Mouse (Mus musculus) midbrain, embryonic 15.5 days (tissue): Measurements from ENCODE around the gene Nphs2. TPM values are rescaled to one million over a fixed set of nuclear protein-coding genes. Genes with fewer than 3 reads are reported as not detected.

Experiments used
- ATAC-seq: fragments of 200-750 bp; cut with Nextera tagmentation; replicated peaks from 2 replicates; pipeline ENCODE4 v1.8.0; 2017; ENCODE audit warnings: moderate TSS enrichment
- H3K27ac ChIP-seq: fragments of 300-500 bp; sonication (generic); 2 replicates; pipeline ENCODE4 v1.5.1; 2015; ENCODE audit warnings: mild to moderate bottlenecking, inconsistent platforms
- H3K27me3 ChIP-seq: fragments of 300-500 bp; sonication (generic); replicated peaks from 2 replicates; pipeline ENCODE4 v1.6.1; 2015; ENCODE audit warnings: inconsistent platforms
- H3K36me3 ChIP-seq: fragments of 300-500 bp; sonication (generic); replicated peaks from 2 replicates; pipeline ENCODE4 v1.6.1; 2015; ENCODE audit warnings: inconsistent platforms
- H3K4me1 ChIP-seq: fragments of 300-500 bp; sonication (generic); 2 replicates; pipeline ENCODE4 v1.6.1; 2015; ENCODE audit warnings: inconsistent platforms
- H3K4me2 ChIP-seq: fragments of 300-500 bp; sonication (generic); 2 replicates; pipeline ENCODE4 v1.6.1; 2015; ENCODE audit warnings: inconsistent platforms, mild to moderate bottlenecking, moderate library complexity
- H3K4me3 ChIP-seq: fragments of 300-500 bp; sonication (generic); 2 replicates; pipeline ENCODE4 v1.5.1; 2015; ENCODE audit warnings: mild to moderate bottlenecking, inconsistent platforms
- H3K9ac ChIP-seq: fragments of 300-500 bp; sonication (generic); 2 replicates; pipeline ENCODE4 v1.6.1; 2015; ENCODE audit warnings: mild to moderate bottlenecking, inconsistent platforms
- H3K9me3 ChIP-seq: fragments of 300-500 bp; sonication (generic); 2 replicates; pipeline ENCODE4 v1.6.1; 2016; ENCODE audit warnings: inconsistent platforms
- WGBS: fragments of 180-500 bp; shearing (Covaris S2); methylation state at CpG from one replicate; pipeline ENCODE4 v1.1.7; 2015; ENCODE audit warnings: mixed read lengths; 5-methylcytosine and 5-hydroxymethylcytosine counted together
- polyA plus RNA-seq: library from polyadenylated mRNA; unstranded; fragments of >200 nt; fragmentation: Nextera tagmentation; extraction: Ambion mirVana; gene quantifications from 2 replicates; pipeline ENCODE4 v1.2.1, GENCODE M21; 2015

The Nphs2 gene
- polyA plus RNA-seq, 1 experiment from 2014 or later, result 0.93 TPM

- Histone ChIP-seq H3K9ac (no peak overlapping the region), H3K4me3 (no peak overlapping the region), H3K36me3 (no peaks in the 10 kb centered on the region), H3K4me2 (no peak overlapping the region), H3K9me3 (no peaks in the 10 kb centered on the region), H3K27ac (no peak overlapping the region), H3K4me1 (no peaks in the 10 kb centered on the region), H3K27me3 (no peaks in the 10 kb centered on the region)
- WGBS, result 95% methylated on average over 6 of the region's 6 CpGs
- ATAC-seq, result no peak
These were observed 20.5 kb upstream of the Nphs2 start for GRCm38 (mm10) chr1:156290016-156290415.

GRCm38 (mm10) chr1:156302911-156303749 is 7.4 kb upstream of the Nphs2 start, which contains the start of gene Tdrd5:
Tdrd5 (minus strand) TSS chr1:156303664.
- H3K27me3 ChIP-seq, result peaks cover 34% of the 10 kb centered on the region
- H3K27ac ChIP-seq, result no peak within 1 kb of the TSS

GRCm38 (mm10) chr1:156308595-156308994 is 1.9 kb upstream of the Nphs2 start:
- H3K4me3 ChIP-seq, result no peak overlapping the region
- H3K4me2 ChIP-seq, result no peak overlapping the region
- H3K27ac ChIP-seq, result no peak overlapping the region
- no peaks in the 10 kb centered on the region for H3K9me3 ChIP-seq
- H3K9ac ChIP-seq, result no peak overlapping the region
- WGBS, result 70% methylated on average over 1 of the region's 1 CpGs
- H3K27me3 ChIP-seq, result peaks cover 44% of the 10 kb centered on the region
- no peak for ATAC-seq
- peaks cover 9% of the 10 kb centered on the region for H3K4me1 ChIP-seq
- H3K36me3 ChIP-seq, result no peaks in the 10 kb centered on the region

More at GRCm38 (mm10) chr1:156302911-156303749, 7.4 kb upstream of the Nphs2 start, which contains the start of gene Tdrd5:
- peak within 1 kb of the TSS; percentile 81 for H3K4me3 ChIP-seq
- peak within 1 kb of the TSS; percentile 64 for H3K9ac ChIP-seq
- H3K9me3 ChIP-seq, result no peaks in the 10 kb centered on the region
- H3K4me1 ChIP-seq, result peaks cover 5% of the 10 kb centered on the region; the same call in 1 of the 2 replicates
- under 1% methylated on average over 85 of the region's 85 CpGs for WGBS
- peak; percentile 89 for ATAC-seq
- H3K36me3 ChIP-seq, result no peaks in the 10 kb centered on the region
- H3K4me2 ChIP-seq, result peak within 1 kb of the TSS; percentile 98

GRCm38 (mm10) chr1:156323126-156323525 is 12.6 kb downstream of the Nphs2 start:
- H3K27me3 ChIP-seq, result no peaks in the 10 kb centered on the region
- H3K9me3 ChIP-seq, result no peaks in the 10 kb centered on the region
- no peak overlapping the region for H3K27ac ChIP-seq
- no peaks in the 10 kb centered on the region for H3K4me1 ChIP-seq
- 89% methylated on average over 9 of the region's 9 CpGs for WGBS
- H3K4me3 ChIP-seq, result no peak overlapping the region
- H3K4me2 ChIP-seq, result no peak overlapping the region
- no peak for ATAC-seq
- H3K36me3 ChIP-seq, result no peaks in the 10 kb centered on the region
- H3K9ac ChIP-seq, result no peak overlapping the region

GRCm38 (mm10) chr1:156340847-156341246 is 30.3 kb downstream of the Nphs2 start:
- no peaks in the 10 kb centered on the region for H3K27me3 ChIP-seq
- no peak overlapping the region for H3K9ac ChIP-seq
- no peak overlapping the region for H3K4me3 ChIP-seq
- no peak for ATAC-seq
- no peaks in the 10 kb centered on the region for H3K9me3 ChIP-seq
- no peak overlapping the region for H3K27ac ChIP-seq
- no peaks in the 10 kb centered on the region for H3K36me3 ChIP-seq
- 83% methylated on average over 4 of the region's 4 CpGs for WGBS
- H3K4me2 ChIP-seq, result no peak overlapping the region
- no peaks in the 10 kb centered on the region for H3K4me1 ChIP-seq

- no peaks in the 10 kb centered on the region for H3K36me3 ChIP-seq
- no peak overlapping the region for H3K9ac ChIP-seq
- 79% methylated on average over 4 of the region's 4 CpGs for WGBS
- no peaks in the 10 kb centered on the region for H3K4me1 ChIP-seq
- H3K4me3 ChIP-seq, result no peak overlapping the region
- H3K27ac ChIP-seq, result no peak overlapping the region
- ATAC-seq, result no peak
- no peak overlapping the region for H3K4me2 ChIP-seq
- H3K27me3 ChIP-seq, result no peaks in the 10 kb centered on the region
- no peaks in the 10 kb centered on the region for H3K9me3 ChIP-seq
These were observed 33.9 kb downstream of the Nphs2 start for GRCm38 (mm10) chr1:156344433-156344832.

- Histone ChIP-seq H3K4me1 (no peaks in the 10 kb centered on the region), H3K27ac (no peak overlapping the region), H3K9me3 (no peaks in the 10 kb centered on the region), H3K9ac (no peak overlapping the region), H3K27me3 (no peaks in the 10 kb centered on the region), H3K36me3 (no peaks in the 10 kb centered on the region), H3K4me2 (no peak overlapping the region), H3K4me3 (no peak overlapping the region)
- WGBS, result 94% methylated on average over 4 of the region's 4 CpGs
- ATAC-seq, result no peak
These were observed 35.1 kb downstream of the Nphs2 start for GRCm38 (mm10) chr1:156345633-156346032.

GRCm38 (mm10) chr1:156349031-156349430 is 38.5 kb downstream of the Nphs2 start:
- Histone ChIP-seq H3K9me3 (no peaks in the 10 kb centered on the region), H3K27me3 (no peaks in the 10 kb centered on the region), H3K36me3 (no peaks in the 10 kb centered on the region), H3K4me3 (no peak overlapping the region), H3K27ac (no peak overlapping the region), H3K4me1 (no peaks in the 10 kb centered on the region), H3K4me2 (no peak overlapping the region), H3K9ac (no peak overlapping the region)
- 77% methylated on average over 4 of the region's 4 CpGs for WGBS
- ATAC-seq, result no peak

GRCm38 (mm10) chr1:156350441-156350840 is 39.9 kb downstream of the Nphs2 start:
- Histone ChIP-seq H3K4me2 (no peak overlapping the region), H3K27ac (no peak overlapping the region), H3K36me3 (no peaks in the 10 kb centered on the region), H3K9me3 (no peaks in the 10 kb centered on the region), H3K9ac (no peak overlapping the region), H3K4me1 (no peaks in the 10 kb centered on the region), H3K4me3 (no peak overlapping the region), H3K27me3 (no peaks in the 10 kb centered on the region)
- WGBS, result 89% methylated on average over 4 of the region's 4 CpGs
- ATAC-seq, result no peak

- no peaks in the 10 kb centered on the region for H3K4me1 ChIP-seq
These were observed 41.9 kb downstream of the Nphs2 start for GRCm38 (mm10) chr1:156352466-156352865.

GRCm38 (mm10) chr1:156365740-156366139 is 55.2 kb downstream of the Nphs2 start, which contains the start of gene Gm2000:
Gm2000 (plus strand) TSS chr1:156366040.
- no peak within 1 kb of the TSS for H3K4me3 ChIP-seq
- H3K9ac ChIP-seq, result no peak within 1 kb of the TSS
- no peaks in the 10 kb centered on the region for H3K36me3 ChIP-seq
- WGBS, result 90% methylated on average over 8 of the region's 8 CpGs
- H3K4me1 ChIP-seq, result no peaks in the 10 kb centered on the region
- H3K4me2 ChIP-seq, result no peak within 1 kb of the TSS
- no peak for ATAC-seq
- no peak within 1 kb of the TSS for H3K27ac ChIP-seq
- no peaks in the 10 kb centered on the region for H3K9me3 ChIP-seq
- no peaks in the 10 kb centered on the region for H3K27me3 ChIP-seq

More at GRCm38 (mm10) chr1:156352466-156352865, 41.9 kb downstream of the Nphs2 start:
- Histone ChIP-seq H3K36me3 (no peaks in the 10 kb centered on the region), H3K27ac (no peak overlapping the region), H3K4me2 (no peak overlapping the region), H3K4me3 (no peak overlapping the region), H3K27me3 (no peaks in the 10 kb centered on the region), H3K9me3 (no peaks in the 10 kb centered on the region), H3K9ac (no peak overlapping the region)
- 91% methylated on average over 2 of the region's 2 CpGs for WGBS
- ATAC-seq, result no peak
